Mouse (Mus musculus) lung, postnatal 0 days (tissue): ENCODE measurements at regions not wholly inside any gene's neighbourhood (a gene's known extent, or its start where the extent isn't known, plus 50 kb on each side); places are given as distances from the start of the nearest gene placed in this dataset.

Experiments
- CTCF ChIP-seq: IDR thresholded peaks from 2 replicates; pipeline ENCODE4 v1.5.1; 2016; ENCODE audit warnings: antibody characterized with exemption, mild to moderate bottlenecking
- EP300 ChIP-seq: IDR thresholded peaks from 2 replicates; pipeline ENCODE4 v1.6.1; 2016; ENCODE audit warnings: antibody characterized with exemption, mild to moderate bottlenecking, control low read depth

DNA sequence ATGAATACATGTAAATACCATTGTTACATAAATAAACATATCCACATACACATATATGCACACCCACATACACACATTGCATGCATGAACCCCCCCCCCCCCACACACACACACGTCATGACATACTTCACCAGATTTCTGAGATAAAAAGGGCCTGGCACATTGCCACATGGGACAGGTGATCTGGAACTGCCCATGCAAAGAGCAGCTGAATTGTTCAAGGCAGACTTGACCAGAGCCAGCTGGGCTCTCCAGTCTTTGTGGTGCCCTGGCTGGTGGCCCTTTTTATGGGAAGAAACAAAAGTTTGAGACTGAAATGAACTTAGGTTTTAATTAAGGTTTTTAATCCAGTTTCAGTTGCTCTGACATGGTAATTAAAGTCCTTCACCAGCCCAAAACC is 250.7 kb upstream of the Adgra3 start:
- TF ChIP-seq CTCF (no peak), EP300 (no peak)
